9 mouse cellular contexts compared by ENCODE assay signal in the genomic region with DNA sequence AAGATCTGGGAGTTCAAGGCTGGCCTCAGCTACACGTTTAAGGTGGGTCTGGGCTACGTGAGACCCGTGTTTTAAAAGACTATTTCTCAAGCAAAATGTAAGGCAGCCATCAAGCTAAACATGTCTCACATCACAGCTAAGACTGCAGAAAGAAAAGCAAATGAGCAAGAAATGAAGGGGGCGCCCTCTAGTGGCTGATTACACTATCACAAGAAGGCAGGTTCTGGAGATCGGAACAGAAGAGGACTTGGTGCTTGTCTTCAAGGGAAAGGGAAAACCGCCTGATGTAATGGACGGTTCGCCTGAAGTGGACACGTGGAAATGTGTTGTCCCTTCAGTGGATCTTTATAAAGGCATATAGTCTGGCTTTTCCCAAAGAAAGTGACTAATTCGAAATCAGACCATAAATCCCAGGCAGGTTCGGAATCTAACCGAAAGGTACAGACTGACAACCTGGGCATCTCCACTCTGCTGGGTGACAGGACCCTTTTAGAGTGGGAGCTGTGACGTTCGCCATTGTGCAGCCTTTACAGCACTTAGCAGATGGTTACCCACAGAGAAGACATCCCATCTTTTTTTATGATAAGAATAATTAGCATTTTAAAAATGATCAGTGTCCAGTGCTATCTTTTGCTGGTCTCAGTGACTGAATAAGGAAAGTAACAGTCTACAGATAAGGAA. TPM values are rescaled to one million over a fixed set of nuclear protein-coding genes. Genes with fewer than 3 reads are reported as not detected.
A peak's percentile ranks its signal among the peaks of the same experiment; 100 is the strongest.
DNase-seq lines count a peak whose midpoint lies in the region; ATAC-seq and TF ChIP-seq lines count a peak whose summit lies in the region.
"Had no signal": no experiment of that assay in that cellular context is flagged by ENCODE, and none has a peak within 500 bp of the region (broad histone marks: within the 10 kb centered on the region; RNA-seq: fewer than 3 reads in every experiment).

No protein-coding gene starts in this region.

- intact Hi-C loops in heart, postnatal 14 days (cut with DNase I) = loop anchor here (5.0 kb wide), 1 partner anchor 66 kb away; no protein-coding TSS in a partner anchor

- no peak overlapping the region for H3K27ac ChIP-seq in ES-E14 (ENCODE audit: insufficient read depth, low read depth, low read length, poor library complexity, severe bottlenecking)
- H3K27ac ChIP-seq in bone marrow, adult 2 months (ENCODE audit: control insufficient read depth, insufficient read depth, low read depth, low read length, poor library complexity) = no peak overlapping the region
- H3K27ac ChIP-seq: lung, embryonic 15.5 days had no signal

- no peak for TF ChIP-seq POLR2A in bone marrow, adult 2 months (IDR thresholded peaks at IDR 0.05; ENCODE audit: borderline replicate concordance, control insufficient read depth, low read depth, low read length)

- peak; percentile 70; the same call in 1 of the 2 replicates for ATAC-seq in erythroblast, adult 5-6 weeks (replicated peaks; ENCODE audit: low FRiP score, poor library complexity, severe bottlenecking)

- peak; percentile 43; the same call in 1 of the 2 replicates for TF ChIP-seq CTCF in bone marrow, adult 2 months (IDR thresholded peaks at IDR 0.05; ENCODE audit: control insufficient read depth, insufficient read depth, low read length)

- H3K4me3 ChIP-seq in ES-E14 (ENCODE audit: insufficient read depth in 1 of 2, low read depth in 1 of 2, low read length in 2 of 2, poor library complexity in 1 of 2, severe bottlenecking in 1 of 2) = no peak overlapping the region
- no peak overlapping the region for H3K4me3 ChIP-seq in bone marrow, adult 2 months (replicated peaks; ENCODE audit: control insufficient read depth, low read depth, low read length)
- H3K4me3 ChIP-seq: lung, embryonic 15.5 days had no signal

- no peaks in the 10 kb centered on the region for H3K9me3 ChIP-seq in ES-E14 (ENCODE audit: control insufficient read depth, insufficient read depth, low read depth, low read length)
- H3K9me3 ChIP-seq: lung, embryonic 15.5 days had no signal

- no peaks in the 10 kb centered on the region for H3K4me1 ChIP-seq in ES-E14 (ENCODE audit: control insufficient read depth in 2 of 2, insufficient read depth in 2 of 2, low read length in 2 of 2, poor library complexity in 1 of 2)
- no peaks in the 10 kb centered on the region; the same call in 1 of the 2 replicates for H3K4me1 ChIP-seq in bone marrow, adult 2 months (ENCODE audit: control insufficient read depth, insufficient read depth, low read length)
- H3K4me1 ChIP-seq: lung, embryonic 15.5 days had no signal

- DNase-seq in ES-E14 (ENCODE audit: low read depth, low spot score) = peak; percentile 81
- peak; percentile 69 to 85 for DNase-seq in heart, postnatal 14 days
- peak; percentile 84 to 86 for DNase-seq in layer of hippocampus, postnatal 10 days (ENCODE audit: low spot score in 2 of 2)
- DNase-seq in lung, postnatal 36 days = peak; percentile 91
- DNase-seq in retina, postnatal 1 day = peak; percentile 85
- DNase-seq in urinary bladder, postnatal 4 days (ENCODE audit: low spot score in 2 of 2) = peak; percentile 47 to 80

- no peaks in the 10 kb centered on the region for H3K36me3 ChIP-seq in ES-E14 (ENCODE audit: control insufficient read depth, insufficient read depth, low read length, poor library complexity, severe bottlenecking)
- H3K36me3 ChIP-seq: lung, embryonic 15.5 days had no signal

- H3K9ac ChIP-seq in ES-E14 (ENCODE audit: insufficient read depth, low read depth, low read length, poor library complexity, severe bottlenecking) = no peak overlapping the region
- H3K9ac ChIP-seq: lung, embryonic 15.5 days had no signal

- in situ Hi-C loops in ES-E14 (cut with MboI; ENCODE audit: low sequenced_read_pairs in 2 of 2, unreplicated experiment in 2 of 2) = no loop called here

- WGBS in bone marrow, adult 2 months = 24% methylated on average over 14 of the region's 14 CpGs

TF ChIP-seq in ES-E14, 5 proteins besides CTCF, POLR2A, EP300 and RAD21:
- no peak for TF ChIP-seq CHD2 (IDR thresholded peaks at IDR 0.05; ENCODE audit: low read depth, low read length)
- no peak for TF ChIP-seq ZNF384 (IDR thresholded peaks at IDR 0.05; ENCODE audit: low read depth, low read length)
- no peak for TF ChIP-seq ZC3H11A (IDR thresholded peaks at IDR 0.05; ENCODE audit: borderline replicate concordance, low read depth, low read length)
- TF ChIP-seq MAFK (IDR thresholded peaks at IDR 0.05; ENCODE audit: insufficient read depth, low read depth, low read length) = no peak
- no peak for TF ChIP-seq HCFC1 (IDR thresholded peaks at IDR 0.05; ENCODE audit: borderline replicate concordance, insufficient read depth, low read length)

RNA-seq across cellular contexts. Expression of a gene that starts 13.1 kb away (rescaled TPM):
- 69.3 and 90.5 TPM in 2 replicates for total RNA-seq in ES-E14 (2012; rRNA removed)
- polyA plus RNA-seq in bone marrow, adult 2 months (2011; ENCODE audit: insufficient read depth, insufficient read length, low replicate concordance, missing spikeins) = 48.5 and 66.0 TPM in 2 replicates
- total RNA-seq in erythroblast, adult 5-6 weeks (2015; ENCODE audit: low replicate concordance) = 98.6 and 127 TPM in 2 replicates
- total RNA-seq in erythroblast, adult 5-6 weeks (2017; ENCODE audit: low replicate concordance) = 89.8 and 114 TPM in 2 replicates
- total RNA-seq in heart, postnatal 14 days (2021) = 10 to 100 TPM; 55.6 to 58.5 TPM
- total RNA-seq in layer of hippocampus, postnatal 10 days (2021) = 10 to 100 TPM; 21.3 to 23.2 TPM

RNA-seq across cellular contexts. Expression of a gene that starts 20.6 kb away (rescaled TPM):
- 23.5 and 28.8 TPM in 2 replicates for total RNA-seq in ES-E14 (2012; rRNA removed)
- 26.8 and 27.2 TPM in 2 replicates for polyA plus RNA-seq in bone marrow, adult 2 months (2011; ENCODE audit: insufficient read depth, insufficient read length, low replicate concordance, missing spikeins)
- total RNA-seq in erythroblast, adult 5-6 weeks (2015; ENCODE audit: low replicate concordance) = 18.8 and 36.8 TPM in 2 replicates
- total RNA-seq in erythroblast, adult 5-6 weeks (2017; ENCODE audit: low replicate concordance) = 87.7 and 93.6 TPM in 2 replicates
- 10 to 100 TPM; 28.4 to 29.0 TPM for total RNA-seq in heart, postnatal 14 days (2021)
- 10 to 100 TPM; 39.4 to 43.8 TPM for total RNA-seq in layer of hippocampus, postnatal 10 days (2021)
